Mouse (Mus musculus) T-helper 1 cell (primary cell): ENCODE measurements around the gene A3galt2.

ENCODE experiments used
- in situ Hi-C: fragments of 300-600 bp; cut with MboI, MseI; formaldehyde crosslinking; loops from one replicate; pipeline ENCODE4 v1.15.1; 2025; ENCODE audit warnings: high pct_unique_total_duplicates

A3galt2 gene

DNA sequence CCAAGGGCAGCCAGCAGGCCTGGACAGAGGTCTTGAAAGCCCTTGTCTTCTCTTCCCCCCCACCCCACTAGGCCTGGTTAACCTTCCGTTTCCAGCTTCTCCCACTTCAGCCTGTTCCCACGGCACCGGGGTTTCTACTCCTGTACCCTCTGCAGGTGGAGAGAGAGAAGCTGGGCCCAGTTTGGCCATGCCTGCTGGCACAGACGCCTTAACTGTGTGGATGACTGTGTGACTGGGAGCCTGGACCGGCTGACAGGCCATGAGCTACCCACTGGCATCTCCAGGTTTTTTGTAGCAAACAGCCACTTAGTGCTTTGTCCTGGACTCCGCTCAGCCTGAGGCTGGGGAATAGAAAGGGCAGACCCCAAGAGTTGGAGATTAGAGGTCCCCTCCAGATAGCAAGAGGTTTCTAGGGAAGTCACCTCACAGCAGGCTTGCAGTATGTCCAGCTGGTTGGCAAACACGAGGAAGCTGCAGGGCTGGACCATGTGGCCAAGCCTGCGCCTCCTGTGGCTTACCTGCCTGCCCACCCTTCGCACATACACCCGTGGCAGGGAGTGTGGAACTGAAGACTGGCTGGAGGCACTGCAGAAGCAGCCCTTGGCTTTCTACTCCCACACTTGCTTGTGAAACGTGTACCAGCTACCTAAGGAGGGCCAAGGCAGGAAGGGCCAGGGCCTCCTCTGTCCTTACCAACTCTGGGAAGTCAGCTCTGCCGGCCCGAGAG, 3.0 kb upstream of the A3galt2 start:
- in situ Hi-C loops, result no loop called here

GRCm38 (mm10) chr4:128753571-128753970, 1.6 kb upstream of the A3galt2 start:
- in situ Hi-C loops, result no loop called here

DNA sequence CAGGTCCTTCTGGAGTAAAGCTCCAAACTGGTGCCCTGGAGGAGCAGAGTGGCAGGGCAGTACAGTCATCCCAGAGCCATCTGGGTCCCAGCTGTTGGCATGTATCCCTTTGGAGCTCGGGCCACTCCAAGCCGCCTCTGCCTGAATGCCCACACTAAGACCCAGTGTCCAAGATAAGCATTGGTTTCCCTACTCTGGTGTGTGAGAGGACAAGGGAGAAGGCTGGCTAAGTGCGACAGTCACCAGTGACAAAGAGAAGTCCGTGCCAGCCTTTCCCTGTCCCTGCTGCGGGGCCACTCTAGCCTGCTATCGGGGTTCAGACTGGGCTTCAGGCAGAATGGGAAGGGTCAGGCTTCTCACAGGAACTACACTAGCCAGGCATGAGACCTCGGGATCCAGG, 736 bp downstream of the A3galt2 start:
- in situ Hi-C loops, result no loop called here

DNA sequence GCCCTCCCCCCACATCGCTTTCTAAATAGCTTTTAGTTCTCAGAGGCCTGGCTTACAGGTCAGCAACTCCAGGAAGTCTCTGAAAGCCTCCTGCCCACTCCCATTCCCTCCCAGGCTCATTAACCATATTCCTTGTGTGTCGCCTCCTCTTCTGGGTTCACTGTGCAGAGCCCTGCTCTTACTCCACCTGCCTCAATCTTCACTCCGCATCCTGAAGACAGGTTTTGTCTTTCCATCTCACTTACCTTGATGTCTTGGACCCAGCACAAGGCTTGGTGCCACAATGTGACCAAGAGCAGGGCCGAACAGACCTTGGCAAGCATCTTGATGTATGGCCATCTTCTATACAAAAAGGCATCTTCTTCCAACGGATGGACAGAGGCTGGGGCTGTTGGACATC, 4.0 kb downstream of the A3galt2 start:
- in situ Hi-C loops, result no loop called here

DNA sequence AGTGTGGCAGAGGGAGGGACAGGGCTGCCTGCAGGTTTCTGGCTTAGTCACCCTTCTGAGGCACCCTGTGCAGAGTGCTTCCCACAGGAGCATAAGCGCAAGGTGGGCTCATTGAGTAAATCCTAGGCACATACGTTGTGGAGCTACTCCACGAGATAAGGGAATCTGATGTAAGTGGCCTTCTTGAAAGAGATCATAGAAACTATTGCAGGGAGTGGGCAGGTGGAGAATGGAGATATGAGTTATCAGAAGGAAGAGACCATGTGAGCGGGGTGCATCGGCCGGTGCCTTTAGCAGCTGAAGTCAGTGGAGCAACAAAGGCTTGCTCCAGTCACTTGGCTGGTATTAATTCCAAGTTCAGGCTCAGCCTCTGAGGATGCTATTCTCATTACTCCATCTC, 4.9 kb downstream of the A3galt2 start:
- in situ Hi-C loops, result no loop called here

GRCm38 (mm10) chr4:128766929-128767328, 11.8 kb downstream of the A3galt2 start:
- in situ Hi-C loops, result no loop called here

DNA sequence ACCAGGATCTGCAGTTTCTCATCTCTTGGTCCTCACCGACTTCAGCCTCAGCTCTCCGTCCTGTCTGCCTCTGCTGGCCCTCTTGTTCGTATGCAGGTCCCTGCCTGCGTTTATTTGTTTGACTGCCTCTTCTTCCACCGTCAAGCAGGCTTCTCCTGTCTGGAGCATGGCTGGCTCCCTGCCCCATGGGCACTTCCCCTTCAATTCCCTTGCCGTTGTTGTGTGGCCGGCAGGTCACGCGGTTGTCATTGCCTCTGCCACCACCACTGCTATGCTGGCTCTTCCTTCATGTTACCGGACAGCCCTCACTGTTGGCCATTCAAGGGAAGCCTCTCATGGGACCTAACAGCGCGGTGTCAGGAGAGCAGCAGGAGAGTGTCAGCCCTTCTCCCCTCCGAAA, 13.0 kb downstream of the A3galt2 start:
- in situ Hi-C loops, result no loop called here

- in situ Hi-C loops, result no loop called here
Observed at GRCm38 (mm10) chr4:128769569-128770355, 14.6 kb downstream of the A3galt2 start.

DNA sequence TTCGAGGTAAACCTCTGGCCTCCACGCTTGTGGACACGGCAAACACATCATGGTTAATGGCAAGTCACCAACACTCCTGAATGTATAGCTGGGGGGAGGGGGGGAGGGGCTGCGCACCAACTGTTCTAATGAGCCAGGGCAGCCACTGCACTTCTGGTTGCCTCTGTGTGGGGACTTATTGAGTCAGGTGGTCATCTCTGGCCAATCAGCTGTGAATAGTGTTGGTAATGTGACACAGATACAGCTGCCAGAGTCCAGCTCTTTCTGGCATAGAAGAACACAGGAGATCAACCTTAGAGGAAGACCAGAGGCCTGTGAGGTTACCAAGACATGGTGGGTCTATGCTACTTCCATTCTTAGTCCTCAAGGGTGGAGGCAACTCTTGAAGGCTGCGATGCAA, 15.5 kb downstream of the A3galt2 start:
- in situ Hi-C loops, result no loop called here

DNA sequence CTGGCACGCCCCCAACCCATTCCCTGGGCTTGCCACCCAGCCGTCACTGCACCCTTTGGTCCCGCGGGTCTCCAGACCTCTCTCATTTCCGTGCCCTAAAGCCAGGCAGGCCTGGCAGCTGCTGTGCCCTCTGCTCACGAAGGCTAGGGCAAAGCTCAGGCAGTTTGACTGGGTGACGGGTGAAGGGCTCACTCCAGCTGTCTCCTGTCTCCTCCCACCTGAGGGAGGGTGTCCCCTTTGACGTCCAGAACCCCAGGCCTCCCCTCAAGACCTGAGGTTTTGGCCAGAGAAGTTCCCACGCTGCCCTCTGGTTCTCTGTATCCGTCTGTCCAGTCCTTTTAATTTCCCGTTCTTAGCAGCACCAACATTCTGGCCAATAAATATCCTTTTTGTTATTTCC, 18.7 kb downstream of the A3galt2 start:
- in situ Hi-C loops, result no loop called here

GRCm38 (mm10) chr4:128774467-128774866, 19.3 kb downstream of the A3galt2 start:
- in situ Hi-C loops, result no loop called here

GRCm38 (mm10) chr4:128776568-128777289, 21.6 kb downstream of the A3galt2 start:
- in situ Hi-C loops, result loop anchor here (5.0 kb wide), 1 partner anchor 54 kb away; no protein-coding TSS in a partner anchor

GRCm38 (mm10) chr4:128777593-128777992, 22.4 kb downstream of the A3galt2 start:
- in situ Hi-C loops, result loop anchor here (5.0 kb wide), 1 partner anchor 55 kb away; no protein-coding TSS in a partner anchor

- in situ Hi-C loops, result no loop called here
Observed at GRCm38 (mm10) chr4:128782037-128782436, 26.9 kb downstream of the A3galt2 start.

DNA sequence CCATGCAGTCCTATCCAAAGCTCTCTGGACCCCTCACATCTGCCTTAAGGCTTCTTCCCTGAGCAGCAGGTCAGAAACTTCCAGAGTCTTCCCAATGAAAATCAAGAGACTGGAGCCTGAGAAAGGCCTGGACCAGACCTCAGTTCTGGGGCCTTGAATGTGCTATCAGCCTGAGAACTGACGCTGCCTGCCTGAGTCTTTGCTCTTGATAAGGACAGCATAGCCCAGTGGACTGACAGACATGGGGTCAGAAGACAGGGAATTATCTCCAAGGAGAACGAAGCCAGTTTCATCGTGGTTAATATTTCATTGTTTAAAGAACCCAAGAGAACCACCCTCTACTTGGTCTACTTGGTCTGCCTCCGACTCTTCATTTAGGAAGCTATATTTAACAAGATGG, 27.5 kb downstream of the A3galt2 start:
- in situ Hi-C loops, result no loop called here

DNA sequence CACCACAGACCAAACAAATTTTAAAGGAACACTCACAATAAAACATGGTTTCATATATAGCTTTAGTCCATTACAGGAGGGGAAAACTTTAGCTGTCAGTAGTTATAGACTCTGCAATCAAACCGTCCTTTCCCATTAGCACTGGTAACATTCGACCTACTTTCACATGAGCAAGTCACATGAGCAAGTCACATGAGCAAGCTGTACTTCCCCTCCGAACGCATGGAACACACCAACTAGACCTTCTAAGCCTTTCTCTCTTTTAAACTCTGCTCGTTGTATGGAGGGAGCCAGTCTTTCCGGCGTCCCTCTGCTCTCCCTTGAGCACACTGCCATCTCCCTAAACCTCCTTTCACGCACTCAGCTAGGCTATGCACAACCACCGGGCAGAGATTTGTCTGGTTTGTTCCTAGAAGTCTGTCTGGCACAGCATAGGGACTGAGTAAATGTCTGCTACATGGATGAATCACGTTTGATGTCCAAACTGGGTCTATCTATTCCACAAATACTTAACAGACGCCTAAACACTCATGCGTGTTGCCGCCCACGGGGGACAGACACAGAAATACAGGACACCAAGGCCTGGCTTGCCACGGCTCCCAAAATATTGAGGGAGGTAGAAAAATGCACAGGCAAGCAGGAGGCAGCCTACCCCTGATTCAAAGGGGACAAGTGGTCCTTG, 29.9 kb downstream of the A3galt2 start:
- in situ Hi-C loops, result no loop called here

GRCm38 (mm10) chr4:128785921-128786654, 30.9 kb downstream of the A3galt2 start:
- in situ Hi-C loops, result no loop called here

- in situ Hi-C loops, result no loop called here
Observed at GRCm38 (mm10) chr4:128787023-128787939, 32.1 kb downstream of the A3galt2 start.

DNA sequence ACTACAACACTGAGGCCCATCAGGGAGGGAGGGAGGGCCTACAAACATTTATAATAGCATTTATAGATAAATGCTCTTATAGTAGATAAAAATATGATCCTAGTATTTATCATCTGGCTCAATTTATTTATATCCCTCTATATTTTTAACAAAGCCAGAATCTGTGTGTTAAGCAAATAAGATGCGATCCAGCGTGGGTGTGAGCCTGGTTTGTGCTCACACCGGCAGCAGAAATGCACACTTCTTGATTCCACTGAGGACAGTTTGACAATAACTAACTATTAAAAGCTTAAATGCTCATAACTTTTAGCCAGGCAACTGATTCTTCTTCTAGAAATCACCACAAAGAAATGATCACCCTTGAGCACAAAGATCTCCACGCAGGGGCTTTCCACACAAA, 32.9 kb downstream of the A3galt2 start:
- in situ Hi-C loops, result no loop called here

DNA sequence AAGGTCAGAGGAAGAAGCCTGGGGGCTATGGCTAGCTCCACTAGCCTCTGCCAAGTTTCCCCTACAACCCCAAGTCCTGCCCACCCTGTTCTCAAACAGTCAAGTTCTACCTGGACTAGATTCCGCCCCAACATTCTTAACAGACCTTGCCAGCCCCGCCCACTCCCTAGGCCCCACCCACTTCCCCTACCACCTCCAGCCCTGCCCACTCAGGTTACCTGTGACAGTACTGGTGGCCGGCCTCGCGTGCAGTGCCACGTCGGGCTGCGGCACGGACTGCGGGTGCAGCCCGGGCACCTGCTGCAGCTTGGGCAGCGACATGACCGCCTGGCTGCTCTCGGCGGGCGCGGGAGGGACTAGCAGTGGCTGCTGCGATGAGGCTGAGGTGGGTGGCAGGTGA, 34.5 kb downstream of the A3galt2 start:
- in situ Hi-C loops, result no loop called here
